Mouse (Mus musculus): ENCODE measurements around the gene Snorc. TPM values are rescaled to one million over a fixed set of nuclear protein-coding genes. Genes with fewer than 3 reads are reported as not detected.
A peak's percentile ranks its signal among the peaks of the same experiment; 100 is the strongest.
"Not testable (repeated sequence)": the region's sequence is repeated elsewhere in the genome, so short reads cannot be mapped to it uniquely, and the experiment has no call there.

Snorc gene
- total RNA-seq (2014; rRNA removed; ENCODE audit: low replicate concordance) = not detected in 2 replicates
- polyA plus RNA-seq (2015; fragmentation: Nextera tagmentation; extraction: Ambion mirVana) = not detected in 2 replicates

GRCm38 (mm10) chr1:87469971-87470370 is at the start of gene Snorc:
Gene Snorc (plus strand): TSS chr1:87470271.
- H3K9ac ChIP-seq (replicated peaks; ENCODE audit: low read depth, low read length); H3K4me1 ChIP-seq (ENCODE audit: control insufficient read depth, insufficient read depth); H3K9me3 ChIP-seq (replicated peaks; ENCODE audit: control insufficient read depth, low read length); H3K4me3 ChIP-seq (ENCODE audit: low read depth, low read length); ATAC-seq (ENCODE audit: insufficient read depth, low read depth); H3K36me3 ChIP-seq (replicated peaks; ENCODE audit: control insufficient read depth, insufficient read depth, low read length); H3K4me2 ChIP-seq (ENCODE audit: low read depth, low read length); H3K27ac ChIP-seq (ENCODE audit: low read depth); DNase-seq (ENCODE audit: low spot score): not testable (repeated sequence)
- peaks cover 16% of the 10 kb centered on the region for H3K27me3 ChIP-seq (ENCODE audit: control insufficient read depth, insufficient read depth, low read length)
- 45% methylated on average over 5 of the region's 10 CpGs for WGBS

GRCm38 (mm10) chr1:87435125-87435524 is 34.9 kb upstream of the Snorc start:
- ATAC-seq (ENCODE audit: insufficient read depth, low read depth) = no peak
- Histone ChIP-seq H3K4me2 (ENCODE audit: low read depth, low read length) (no peak overlapping the region), H3K27ac (ENCODE audit: low read depth) (no peak overlapping the region), H3K4me3 (ENCODE audit: low read depth, low read length) (no peak overlapping the region), H3K36me3 (replicated peaks; ENCODE audit: control insufficient read depth, insufficient read depth, low read length) (peaks cover 83% of the 10 kb centered on the region), H3K27me3 (ENCODE audit: control insufficient read depth, insufficient read depth, low read length) (no peaks in the 10 kb centered on the region), H3K9ac (replicated peaks; ENCODE audit: low read depth, low read length) (no peak overlapping the region), H3K4me1 (ENCODE audit: control insufficient read depth, insufficient read depth) (no peaks in the 10 kb centered on the region), H3K9me3 (replicated peaks; ENCODE audit: control insufficient read depth, low read length) (no peaks in the 10 kb centered on the region)
- WGBS = 91% methylated on average over 2 of the region's 2 CpGs
- TF ChIP-seq EP300 (IDR thresholded peaks at IDR 0.05; ENCODE audit: low read depth) (no peak), CTCF (IDR thresholded peaks at IDR 0.05; ENCODE audit: low read depth) (no peak)
- DNase-seq (ENCODE audit: low spot score) = no peak

GRCm38 (mm10) chr1:87436583-87436982 is 33.5 kb upstream of the Snorc start:
- no peak overlapping the region for H3K27ac ChIP-seq (ENCODE audit: low read depth)
- peaks cover 83% of the 10 kb centered on the region for H3K36me3 ChIP-seq (replicated peaks; ENCODE audit: control insufficient read depth, insufficient read depth, low read length)
- H3K4me3 ChIP-seq (ENCODE audit: low read depth, low read length) = no peak overlapping the region
- WGBS = 17% methylated on average over 6 of the region's 6 CpGs
- no peaks in the 10 kb centered on the region for H3K4me1 ChIP-seq (ENCODE audit: control insufficient read depth, insufficient read depth)
- no peaks in the 10 kb centered on the region for H3K27me3 ChIP-seq (ENCODE audit: control insufficient read depth, insufficient read depth, low read length)
- H3K9me3 ChIP-seq (replicated peaks; ENCODE audit: control insufficient read depth, low read length) = no peaks in the 10 kb centered on the region
- ATAC-seq (ENCODE audit: insufficient read depth, low read depth) = no peak
- no peak overlapping the region for H3K4me2 ChIP-seq (ENCODE audit: low read depth, low read length)
- H3K9ac ChIP-seq (replicated peaks; ENCODE audit: low read depth, low read length) = no peak overlapping the region
- DNase-seq (ENCODE audit: low spot score) = no peak
- TF ChIP-seq CTCF (IDR thresholded peaks at IDR 0.05; ENCODE audit: low read depth) (no peak), EP300 (IDR thresholded peaks at IDR 0.05; ENCODE audit: low read depth) (no peak)

GRCm38 (mm10) chr1:87447183-87448104 is 22.6 kb upstream of the Snorc start:
- 40% methylated on average over 5 of the region's 5 CpGs for WGBS
- Histone ChIP-seq H3K4me3 (ENCODE audit: low read depth, low read length) (no peak overlapping the region), H3K27me3 (ENCODE audit: control insufficient read depth, insufficient read depth, low read length) (no peaks in the 10 kb centered on the region), H3K9me3 (replicated peaks; ENCODE audit: control insufficient read depth, low read length) (no peaks in the 10 kb centered on the region), H3K4me1 (ENCODE audit: control insufficient read depth, insufficient read depth) (no peaks in the 10 kb centered on the region), H3K27ac (ENCODE audit: low read depth) (no peak overlapping the region), H3K36me3 (replicated peaks; ENCODE audit: control insufficient read depth, insufficient read depth, low read length) (peaks cover 72% of the 10 kb centered on the region), H3K4me2 (ENCODE audit: low read depth, low read length) (no peak overlapping the region), H3K9ac (replicated peaks; ENCODE audit: low read depth, low read length) (no peak overlapping the region)
- peak; percentile 51 for DNase-seq (ENCODE audit: low spot score)
- ATAC-seq (ENCODE audit: insufficient read depth, low read depth) = peak; percentile 55; the same call in 1 of the 2 replicates
- TF ChIP-seq EP300 (IDR thresholded peaks at IDR 0.05; ENCODE audit: low read depth) (no peak), CTCF (IDR thresholded peaks at IDR 0.05; ENCODE audit: low read depth) (peak; percentile 70)

GRCm38 (mm10) chr1:87449432-87449831 is 20.6 kb upstream of the Snorc start:
- Histone ChIP-seq H3K4me2 (ENCODE audit: low read depth, low read length) (no peak overlapping the region), H3K9ac (replicated peaks; ENCODE audit: low read depth, low read length) (no peak overlapping the region), H3K27ac (ENCODE audit: low read depth) (no peak overlapping the region), H3K9me3 (replicated peaks; ENCODE audit: control insufficient read depth, low read length) (no peaks in the 10 kb centered on the region), H3K36me3 (replicated peaks; ENCODE audit: control insufficient read depth, insufficient read depth, low read length) (peaks cover 58% of the 10 kb centered on the region), H3K27me3 (ENCODE audit: control insufficient read depth, insufficient read depth, low read length) (no peaks in the 10 kb centered on the region), H3K4me3 (ENCODE audit: low read depth, low read length) (no peak overlapping the region), H3K4me1 (ENCODE audit: control insufficient read depth, insufficient read depth) (no peaks in the 10 kb centered on the region)
- DNase-seq (ENCODE audit: low spot score) = no peak
- 89% methylated on average over 4 of the region's 4 CpGs for WGBS
- no peak for TF ChIP-seq CTCF (IDR thresholded peaks at IDR 0.05; ENCODE audit: low read depth)
- TF ChIP-seq EP300 (IDR thresholded peaks at IDR 0.05; ENCODE audit: low read depth) = no peak
- ATAC-seq (ENCODE audit: insufficient read depth, low read depth) = no peak

Data from heart, postnatal 0 days (tissue).